ENCODE assay signal across 30 mouse cellular contexts in the genomic region with DNA sequence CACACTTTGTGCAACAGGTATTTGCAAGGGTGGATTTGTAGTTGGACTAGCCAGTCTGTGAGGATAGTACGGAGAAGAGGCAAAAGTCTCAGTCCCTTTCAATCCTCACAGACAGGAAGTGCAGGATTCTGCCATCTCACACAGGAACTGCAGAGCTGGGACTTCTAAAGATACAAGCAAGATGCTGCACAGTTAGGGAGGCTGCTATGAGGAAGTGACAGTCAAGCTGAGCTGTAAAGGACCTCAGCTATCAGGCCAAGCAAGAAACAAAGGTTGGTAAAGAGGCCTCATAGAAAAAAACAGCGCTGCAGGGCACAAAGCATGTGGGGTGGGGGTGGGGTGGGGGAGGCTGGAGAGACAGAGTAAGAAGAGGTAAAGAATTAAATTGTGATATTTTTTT.
A peak's percentile ranks its signal among the peaks of the same experiment; 100 is the strongest.
DNase-seq lines count a peak whose midpoint lies in the region; ATAC-seq and TF ChIP-seq lines count a peak whose summit lies in the region.
"Had no signal": no experiment of that assay in that cellular context is flagged by ENCODE, and none has a peak within 500 bp of the region (broad histone marks: within the 10 kb centered on the region; RNA-seq: fewer than 3 reads in every experiment).

No protein-coding gene starts in this region.

- no peak overlapping the region for H3K4me3 ChIP-seq in forebrain, embryonic 10.5 days
- H3K4me3 ChIP-seq in forebrain, embryonic 12.5 days (replicated peaks) = no peak overlapping the region
- H3K4me3 ChIP-seq in embryonic facial prominence, embryonic 10.5 days = no peak overlapping the region
- no peak overlapping the region for H3K4me3 ChIP-seq in intestine, postnatal 0 days (ENCODE audit: low read depth, low read length)
- H3K4me3 ChIP-seq: embryonic facial prominence, embryonic 12.5 days; hindbrain, embryonic 15.5 days; liver, embryonic 12.5 days; megakaryocyte, embryonic 14.5 days; midbrain, embryonic 12.5 days had no signal

- DNase-seq in forebrain, embryonic 10.5 days (ENCODE audit: extremely low spot score, low spot score) = no peak
- DNase-seq in CD4-positive helper T cell, adult 2 months (ENCODE audit: low read depth, low spot score) = peak; percentile 19
- no peak for DNase-seq in embryonic facial prominence, embryonic 10.5 days (ENCODE audit: low spot score)
- DNase-seq in left cerebral cortex, adult 9 months (ENCODE audit: low spot score in 2 of 2) = no peak
- DNase-seq in cerebellum, adult 18-20 months = no peak
- no peak for DNase-seq in frontal cortex, postnatal 10 days (ENCODE audit: low spot score in 2 of 2)
- DNase-seq: adrenal gland, adult 8-10 months; cerebellum, adult 11 months; cerebellum, postnatal 10 days; forebrain, postnatal 0 days; gastrocnemius, postnatal 14 days; heart, adult 18-20 months; heart, postnatal 4 days; kidney, adult 8-10 months; kidney, postnatal 10 days; liver, postnatal 0 days; lung, postnatal 36 days; right cerebral cortex, postnatal 25 days; spleen, adult 18-20 months; thymus, postnatal 36 days had no signal

- no peak overlapping the region for H3K9ac ChIP-seq in forebrain, embryonic 12.5 days
- H3K9ac ChIP-seq in intestine, postnatal 0 days (ENCODE audit: low read depth, low read length) = no peak overlapping the region
- H3K9ac ChIP-seq: embryonic facial prominence, embryonic 12.5 days; forebrain, postnatal 0 days; hindbrain, embryonic 15.5 days; liver, embryonic 12.5 days; liver, postnatal 0 days; midbrain, embryonic 12.5 days had no signal

- no peak overlapping the region for H3K4me2 ChIP-seq in forebrain, embryonic 12.5 days
- H3K4me2 ChIP-seq in intestine, postnatal 0 days (replicated peaks; ENCODE audit: low read depth) = no peak overlapping the region
- H3K4me2 ChIP-seq: embryonic facial prominence, embryonic 12.5 days; heart, embryonic 11.5 days; hindbrain, embryonic 15.5 days; liver, embryonic 12.5 days; midbrain, embryonic 12.5 days had no signal

- H3K27ac ChIP-seq in forebrain, embryonic 10.5 days = peak overlapping the region; percentile 58; the same call in 1 of the 2 replicates
- no peak overlapping the region for H3K27ac ChIP-seq in forebrain, embryonic 12.5 days
- peak overlapping the region; percentile 61 for H3K27ac ChIP-seq in embryonic facial prominence, embryonic 10.5 days (replicated peaks)
- no peak overlapping the region for H3K27ac ChIP-seq in intestine, postnatal 0 days (ENCODE audit: low read depth, low read length)
- H3K27ac ChIP-seq: embryonic facial prominence, embryonic 12.5 days; hindbrain, embryonic 15.5 days; liver, embryonic 12.5 days; midbrain, embryonic 12.5 days had no signal

- no peaks in the 10 kb centered on the region for H3K9me3 ChIP-seq in forebrain, embryonic 10.5 days
- H3K9me3 ChIP-seq in forebrain, embryonic 12.5 days = no peaks in the 10 kb centered on the region
- no peaks in the 10 kb centered on the region for H3K9me3 ChIP-seq in embryonic facial prominence, embryonic 10.5 days
- no peaks in the 10 kb centered on the region for H3K9me3 ChIP-seq in intestine, postnatal 0 days (ENCODE audit: control insufficient read depth)
- H3K9me3 ChIP-seq: embryonic facial prominence, embryonic 12.5 days; hindbrain, embryonic 15.5 days; liver, embryonic 12.5 days; megakaryocyte, embryonic 14.5 days; midbrain, embryonic 12.5 days had no signal

- H3K27me3 ChIP-seq in forebrain, embryonic 10.5 days (ENCODE audit: poor library complexity, severe bottlenecking) = peaks cover 12% of the 10 kb centered on the region; the same call in 1 of the 2 replicates
- H3K27me3 ChIP-seq in forebrain, embryonic 12.5 days = peaks cover 7% of the 10 kb centered on the region; the same call in 1 of the 2 replicates
- no peaks in the 10 kb centered on the region; the same call in 1 of the 2 replicates for H3K27me3 ChIP-seq in embryonic facial prominence, embryonic 10.5 days (replicated peaks; ENCODE audit: low read depth, poor library complexity, severe bottlenecking)
- H3K27me3 ChIP-seq in intestine, postnatal 0 days (replicated peaks; ENCODE audit: control insufficient read depth, insufficient read depth, low read length) = no peaks in the 10 kb centered on the region
- H3K27me3 ChIP-seq: embryonic facial prominence, embryonic 12.5 days; hindbrain, embryonic 15.5 days; liver, embryonic 12.5 days; megakaryocyte, embryonic 14.5 days had no signal

- H3K4me1 ChIP-seq in forebrain, embryonic 10.5 days = peaks cover 45% of the 10 kb centered on the region
- peaks cover 17% of the 10 kb centered on the region for H3K4me1 ChIP-seq in forebrain, embryonic 12.5 days
- peaks cover 43% of the 10 kb centered on the region for H3K4me1 ChIP-seq in embryonic facial prominence, embryonic 10.5 days
- H3K4me1 ChIP-seq in intestine, postnatal 0 days (replicated peaks; ENCODE audit: control insufficient read depth, insufficient read depth, low read length) = no peaks in the 10 kb centered on the region
- H3K4me1 ChIP-seq: hindbrain, embryonic 15.5 days; liver, embryonic 12.5 days had no signal

- ATAC-seq in forebrain, embryonic 12.5 days (ENCODE audit: low FRiP score) = no peak
- peak; percentile 28; the same call in 1 of the 2 replicates for ATAC-seq in intestine, postnatal 0 days
- ATAC-seq: activated CD4-positive, CD25-positive, alpha-beta regulatory T cell, adult 4 months; forebrain, postnatal 0 days; inflammation-experienced regulatory T-cells, adult 6 months; liver, embryonic 12.5 days; liver, postnatal 0 days had no signal

- H3K36me3 ChIP-seq in forebrain, embryonic 10.5 days (replicated peaks) = no peaks in the 10 kb centered on the region
- no peaks in the 10 kb centered on the region for H3K36me3 ChIP-seq in forebrain, embryonic 12.5 days (replicated peaks)
- H3K36me3 ChIP-seq in embryonic facial prominence, embryonic 10.5 days (replicated peaks) = no peaks in the 10 kb centered on the region
- no peaks in the 10 kb centered on the region for H3K36me3 ChIP-seq in intestine, postnatal 0 days (ENCODE audit: control insufficient read depth, insufficient read depth)
- H3K36me3 ChIP-seq: embryonic facial prominence, embryonic 12.5 days; hindbrain, embryonic 15.5 days; liver, embryonic 12.5 days; midbrain, embryonic 12.5 days had no signal

- 44% methylated on average over 2 of the region's 2 CpGs for WGBS in forebrain, embryonic 10.5 days
- 35% methylated on average over 2 of the region's 2 CpGs for WGBS in forebrain, embryonic 12.5 days
- WGBS in embryonic facial prominence, embryonic 10.5 days = 27% methylated on average over 2 of the region's 2 CpGs
- 46% methylated on average over 2 of the region's 2 CpGs for WGBS in intestine, postnatal 0 days

- no peak for TF ChIP-seq CTCF in intestine, postnatal 0 days (IDR thresholded peaks at IDR 0.05; ENCODE audit: low read depth)

Comparison
In these comparisons a context has a peak if more than half of its experiments do, and no peak if none do; other contexts are left out.
1. H3K27ac ChIP-seq: peak in forebrain, embryonic 10.5 days (single experiment) and embryonic facial prominence, embryonic 10.5 days (single experiment); none in forebrain, embryonic 12.5 days (single experiment) and intestine, postnatal 0 days (single experiment).